Mouse (Mus musculus) liver, embryonic 14.5 days (tissue): ENCODE results near the gene Oas2. TPM values are rescaled to one million over a fixed set of nuclear protein-coding genes. Genes with fewer than 3 reads are reported as not detected.

ENCODE experiments used
- ATAC-seq: fragments of 200-750 bp; cut with Nextera tagmentation; 2 replicates; pipeline ENCODE4 v1.8.0; 2017; ENCODE audit warnings: moderate number of reproducible peaks, mild to moderate bottlenecking, moderate library complexity; ENCODE audit not compliant: insufficient read depth
- DNase-seq, 3 experiments: peaks; one replicate each; pipeline ENCODE4 v3.0.0-alpha.2; 2012 to 2013; ENCODE audit warnings: low read depth in 3 of 3, low spot score in 3 of 3
- H3K27ac ChIP-seq: fragments of 300-500 bp; sonication (generic); 2 replicates; pipeline ENCODE4 v1.5.1; 2014; ENCODE audit warnings: moderate library complexity, mild to moderate bottlenecking, control low read depth, inconsistent platforms
- H3K27me3 ChIP-seq: fragments of 300-500 bp; sonication (generic); 2 replicates; pipeline ENCODE4 v1.6.1; 2014; ENCODE audit warnings: mild to moderate bottlenecking, low read length, moderate library complexity; ENCODE audit not compliant: control insufficient read depth, insufficient read depth
- H3K36me3 ChIP-seq: fragments of 300-500 bp; sonication (generic); replicated peaks from 2 replicates; pipeline ENCODE4 v1.6.1; 2014; ENCODE audit warnings: low read depth; ENCODE audit not compliant: control insufficient read depth, insufficient read depth
- H3K4me1 ChIP-seq, 2 experiments: fragments of 200-500 bp in 1 of 2; fragments of 300-500 bp in 1 of 2; sonication (generic) in 1 of 2; replicated peaks; 2 replicates each; pipeline ENCODE4 v1.6.1; 2012 to 2014; ENCODE audit warnings: antibody characterized with exemption in 1 of 2, inconsistent platforms in 1 of 2, low read length in 1 of 2; ENCODE audit not compliant: control insufficient read depth in 2 of 2, insufficient read depth in 2 of 2
- H3K4me2 ChIP-seq: fragments of 300-500 bp; sonication (generic); 2 replicates; pipeline ENCODE4 v1.6.1; 2014; ENCODE audit warnings: low read depth, mild to moderate bottlenecking, control low read depth, moderate library complexity
- H3K4me3 ChIP-seq, 2 experiments: fragments of 200-500 bp in 1 of 2; fragments of 300-500 bp in 1 of 2; sonication (generic) in 1 of 2; 2 replicates each; pipeline ENCODE4 v1.5.1; 2012 to 2014; ENCODE audit warnings: low read depth in 2 of 2, low read length in 2 of 2, mild to moderate bottlenecking in 2 of 2, control low read depth in 1 of 2, inconsistent platforms in 1 of 2, moderate library complexity in 1 of 2; ENCODE audit not compliant: insufficient read depth in 1 of 2
- H3K9ac ChIP-seq: fragments of 300-500 bp; sonication (generic); replicated peaks from 2 replicates; pipeline ENCODE4 v1.6.1; 2014; ENCODE audit warnings: mild to moderate bottlenecking, control low read depth, moderate library complexity
- H3K9me3 ChIP-seq: fragments of 300-500 bp; sonication (generic); 2 replicates; pipeline ENCODE4 v1.6.1; 2016; ENCODE audit warnings: low read length, mixed read lengths; ENCODE audit not compliant: control insufficient read depth
- CTCF ChIP-seq: IDR thresholded peaks from 2 replicates; pipeline ENCODE4 v1.5.1; 2016; ENCODE audit warnings: antibody characterized with exemption, low read depth, control low read depth
- EP300 ChIP-seq: IDR thresholded peaks from 2 replicates; pipeline ENCODE4 v1.6.1; 2016; ENCODE audit warnings: antibody characterized with exemption, low read depth
- WGBS: fragments of 180-500 bp; shearing (Covaris S2); extraction: QIAGEN DNeasy Blood & Tissue Kit; methylation state at CpG from one replicate; pipeline ENCODE4 v1.1.7; 2014; ENCODE audit not compliant: insufficient replicate concordance; 5-methylcytosine and 5-hydroxymethylcytosine counted together
- polyA plus RNA-seq, 2 experiments: library from polyadenylated mRNA; depleted of rRNA in 1 of 2; stranded (reverse) in 1 of 2; unstranded in 1 of 2; fragments of >200 nt; fragmentation: Nextera tagmentation in 1 of 2; extraction: Ambion mirVana in 1 of 2; gene quantifications; 2 replicates each; pipeline versions ENCODE4 v1.2.1 to v1.2.3; 2012 to 2014

Gene Oas2
- polyA plus RNA-seq, 2 experiments = 0.47 to 1.1 TPM

DNA sequence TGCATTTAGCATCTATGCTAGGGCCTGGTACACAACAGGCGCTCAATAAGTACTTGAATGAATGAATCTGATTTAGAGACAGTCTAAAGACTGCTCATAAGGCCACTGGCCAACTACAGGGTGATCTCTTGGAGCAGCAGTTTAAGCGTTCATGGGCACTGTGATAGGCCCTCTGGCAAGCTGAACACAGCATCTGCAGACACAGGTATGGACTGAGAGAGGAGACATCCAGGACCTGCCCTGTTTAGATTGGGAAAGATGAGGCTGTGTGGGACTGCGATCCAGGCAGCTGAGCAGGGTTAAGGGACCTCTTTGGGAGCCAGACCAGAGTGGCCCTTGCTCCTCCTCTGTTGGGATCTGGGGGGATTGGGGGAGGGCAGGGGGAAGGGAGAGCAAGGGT is 37.8 kb downstream of the Oas2 start, which contains the start of gene Dtx1:
Gene Dtx1, minus strand, starts transcription at position 101 of the 400 bp plus-strand sequence.
- no peak for ATAC-seq
- Histone ChIP-seq H3K9ac (no peak within 1 kb of the TSS), H3K9me3 (no peaks in the 10 kb centered on the region), H3K27ac (no peak within 1 kb of the TSS), H3K4me2 (no peak within 1 kb of the TSS), H3K4me3 (no peak within 1 kb of the TSS), H3K4me1 (no peaks in the 10 kb centered on the region), H3K27me3 (peaks cover 34% of the 10 kb centered on the region), H3K36me3 (no peaks in the 10 kb centered on the region)
- no peak for TF ChIP-seq EP300
- TF ChIP-seq CTCF = no peak
- no peak for DNase-seq
- WGBS = 28% methylated on average over 3 of the region's 3 CpGs

DNA sequence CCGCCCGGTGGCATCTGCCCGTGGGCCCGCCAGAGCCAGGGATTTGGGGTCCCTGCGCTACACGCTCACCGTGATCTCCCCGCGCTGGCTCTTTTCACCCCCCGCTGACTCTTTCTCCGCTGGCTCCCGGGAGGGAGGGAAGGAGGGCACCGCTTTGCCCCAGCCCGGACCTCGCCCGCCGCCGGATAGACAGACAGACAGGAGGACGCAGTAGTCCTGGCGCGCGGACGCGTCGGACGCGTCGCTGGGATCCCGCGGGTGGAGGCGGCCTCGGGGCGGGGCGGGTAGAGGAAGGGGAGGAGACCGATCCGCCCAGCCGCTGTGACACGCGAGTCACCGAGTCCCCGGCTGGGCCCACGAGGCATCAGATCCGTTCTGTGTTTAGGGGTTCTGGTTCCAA is 38.2 kb downstream of the Oas2 start:
- no peak for TF ChIP-seq EP300
- TF ChIP-seq CTCF = no peak
- Histone ChIP-seq H3K4me1 (no peaks in the 10 kb centered on the region), H3K4me3 (no peak overlapping the region), H3K27ac (no peak overlapping the region), H3K9ac (no peak overlapping the region), H3K4me2 (no peak overlapping the region), H3K27me3 (peaks cover 34% of the 10 kb centered on the region), H3K9me3 (no peaks in the 10 kb centered on the region), H3K36me3 (no peaks in the 10 kb centered on the region)
- WGBS = 4% methylated on average over 43 of the region's 43 CpGs
- no peak for ATAC-seq
- no peak for DNase-seq

DNA sequence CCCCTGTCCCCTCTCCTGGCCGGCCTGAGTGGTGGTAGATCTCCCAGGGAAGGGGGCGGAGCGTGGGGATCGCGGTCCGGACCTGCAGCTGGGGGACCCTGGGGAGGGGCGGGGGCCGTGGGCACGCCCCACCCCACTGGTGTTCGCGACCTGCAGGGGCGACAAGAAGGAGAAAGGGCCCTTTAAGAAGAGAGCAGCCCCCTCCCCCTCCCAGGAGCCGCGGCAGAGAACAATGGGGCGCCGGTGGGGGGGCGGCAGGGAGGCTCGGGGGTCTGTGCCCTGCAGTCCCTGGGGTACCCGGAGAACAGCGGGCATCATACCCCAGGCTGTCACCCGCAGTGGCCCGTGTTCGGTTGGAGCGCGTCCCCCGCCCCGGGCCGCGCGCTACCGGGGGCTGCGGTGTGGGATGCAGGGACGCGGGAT is 38.8 kb downstream of the Oas2 start:
- H3K4me1 ChIP-seq = no peaks in the 10 kb centered on the region
- H3K36me3 ChIP-seq = no peaks in the 10 kb centered on the region
- ATAC-seq (no peak), DNase-seq (no peak)
- no peak overlapping the region for H3K9ac ChIP-seq
- H3K27me3 ChIP-seq = peaks cover 34% of the 10 kb centered on the region
- 5% methylated on average over 29 of the region's 34 CpGs for WGBS
- no peak overlapping the region for H3K4me3 ChIP-seq
- H3K4me2 ChIP-seq = no peak overlapping the region
- H3K9me3 ChIP-seq = no peaks in the 10 kb centered on the region
- no peak overlapping the region for H3K27ac ChIP-seq
- TF ChIP-seq CTCF (no peak), EP300 (no peak)

- no peaks in the 10 kb centered on the region for H3K9me3 ChIP-seq
- no peak for TF ChIP-seq EP300
- no peak for TF ChIP-seq CTCF
- no peaks in the 10 kb centered on the region for H3K36me3 ChIP-seq
- peaks cover 34% of the 10 kb centered on the region for H3K27me3 ChIP-seq
- no peak overlapping the region for H3K4me3 ChIP-seq
- H3K27ac ChIP-seq = no peak overlapping the region
- no peak overlapping the region for H3K4me2 ChIP-seq
- H3K9ac ChIP-seq = no peak overlapping the region
- H3K4me1 ChIP-seq = no peaks in the 10 kb centered on the region
- 5% methylated on average over 40 of the region's 40 CpGs for WGBS
- DNase-seq (no peak), ATAC-seq (no peak)
Measured at GRCm38 (mm10) chr5:120710161-120710825, 39.4 kb downstream of the Oas2 start.

DNA sequence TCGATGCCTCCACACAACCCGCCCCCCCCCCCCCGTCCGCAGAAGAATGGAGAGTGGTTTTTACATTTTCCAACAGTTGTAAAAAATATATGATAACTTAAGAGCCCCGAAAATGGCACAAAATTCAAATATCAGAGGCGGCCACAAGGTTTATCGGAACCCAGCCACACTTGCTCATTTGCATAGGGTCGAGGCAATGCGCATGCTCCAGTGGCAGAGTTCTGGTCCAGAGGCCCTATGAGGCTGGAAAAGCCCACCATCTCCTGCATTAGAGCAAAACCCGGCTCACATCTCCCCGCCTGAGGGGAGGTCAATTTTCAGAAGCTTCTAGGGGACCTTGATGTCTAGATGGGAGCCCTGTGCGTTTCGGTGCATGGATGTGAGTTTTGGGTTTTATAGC is 42.7 kb downstream of the Oas2 start:
- Histone ChIP-seq H3K27me3 (peaks cover 26% of the 10 kb centered on the region), H3K4me2 (no peak overlapping the region), H3K9ac (no peak overlapping the region), H3K9me3 (no peaks in the 10 kb centered on the region), H3K4me1 (no peaks in the 10 kb centered on the region), H3K27ac (no peak overlapping the region), H3K36me3 (no peaks in the 10 kb centered on the region), H3K4me3 (no peak overlapping the region)
- 42% methylated on average over 12 of the region's 13 CpGs for WGBS
- DNase-seq = no peak
- TF ChIP-seq CTCF (no peak), EP300 (no peak)
- no peak for ATAC-seq
